35 mouse cellular contexts compared by ENCODE assay signal in the genomic region with DNA sequence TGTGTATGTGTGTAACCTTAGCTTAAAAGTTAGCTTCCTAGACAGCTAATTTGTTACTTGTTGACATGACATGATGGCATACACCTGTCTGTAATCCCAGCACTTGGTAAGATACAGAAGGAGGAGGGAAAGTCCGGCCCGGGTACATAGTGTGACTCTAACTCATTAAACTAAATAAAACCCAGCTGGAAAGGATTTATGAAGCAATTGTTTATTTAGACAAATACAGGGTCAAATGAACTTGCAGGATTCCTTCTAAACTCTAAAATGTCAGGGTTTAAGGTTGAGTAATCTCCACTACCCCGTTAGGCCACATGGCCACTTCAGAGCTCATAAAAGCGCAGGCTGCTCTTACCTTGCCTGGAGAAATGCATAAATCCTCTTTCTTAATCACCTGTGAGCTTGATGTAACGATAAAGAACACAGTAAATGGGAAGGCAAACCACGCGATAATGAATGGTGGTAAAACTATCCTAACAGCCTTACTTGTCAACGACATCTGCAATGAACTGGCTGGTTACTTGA. TPM values are rescaled to one million over a fixed set of nuclear protein-coding genes. Genes with fewer than 3 reads are reported as not detected.
A peak's percentile ranks its signal among the peaks of the same experiment; 100 is the strongest.
DNase-seq lines count a peak whose midpoint lies in the region; ATAC-seq and TF ChIP-seq lines count a peak whose summit lies in the region.
"Had no signal": no experiment of that assay in that cellular context is flagged by ENCODE, and none has a peak within 500 bp of the region (broad histone marks: within the 10 kb centered on the region; RNA-seq: fewer than 3 reads in every experiment).

No protein-coding gene starts in this region.

- peaks cover 55% of the 10 kb centered on the region for H3K36me3 ChIP-seq in kidney, postnatal 0 days (ENCODE audit: insufficient read depth, low read length)
- H3K36me3 ChIP-seq in kidney, embryonic 16.5 days (ENCODE audit: insufficient read depth, low read length), result peaks cover 47% of the 10 kb centered on the region
- peaks cover 29% of the 10 kb centered on the region for H3K36me3 ChIP-seq in lung, postnatal 0 days (ENCODE audit: insufficient read depth, low read length)

- H3K27ac ChIP-seq in kidney, postnatal 0 days, result no peak overlapping the region
- no peak overlapping the region for H3K27ac ChIP-seq in kidney, embryonic 16.5 days (ENCODE audit: low read length)
- no peak overlapping the region for H3K27ac ChIP-seq in lung, postnatal 0 days (ENCODE audit: low read length)
- H3K27ac ChIP-seq: embryonic facial prominence, embryonic 10.5 days; embryonic facial prominence, embryonic 13.5 days; forebrain, embryonic 10.5 days; forebrain, embryonic 13.5 days; heart, embryonic 15.5 days; hindbrain, embryonic 10.5 days; hindbrain, embryonic 13.5 days had no signal

- TF ChIP-seq EP300 in lung, postnatal 0 days (IDR thresholded peaks at IDR 0.05), result peak; percentile 59

- H3K9me3 ChIP-seq in kidney, postnatal 0 days (replicated peaks; ENCODE audit: low read length), result no peaks in the 10 kb centered on the region
- H3K9me3 ChIP-seq in kidney, embryonic 16.5 days (ENCODE audit: low read length), result no peaks in the 10 kb centered on the region
- no peaks in the 10 kb centered on the region for H3K9me3 ChIP-seq in lung, postnatal 0 days (ENCODE audit: low read length)
- H3K9me3 ChIP-seq: embryonic facial prominence, embryonic 10.5 days; embryonic facial prominence, embryonic 13.5 days; forebrain, embryonic 10.5 days; forebrain, embryonic 13.5 days; G1E; heart, embryonic 12.5 days; heart, embryonic 15.5 days; hindbrain, embryonic 10.5 days; hindbrain, embryonic 13.5 days had no signal

- no peak overlapping the region for H3K4me3 ChIP-seq in kidney, postnatal 0 days (replicated peaks; ENCODE audit: low read depth, low read length)
- H3K4me3 ChIP-seq in kidney, embryonic 16.5 days (ENCODE audit: low read length), result no peak overlapping the region
- H3K4me3 ChIP-seq in lung, postnatal 0 days (ENCODE audit: low read depth, low read length), result no peak overlapping the region
- no peak overlapping the region for H3K4me3 ChIP-seq in lung, adult 2 months (replicated peaks; ENCODE audit: extremely low read depth, low read depth, low read length)
- H3K4me3 ChIP-seq: embryonic facial prominence, embryonic 10.5 days; embryonic facial prominence, embryonic 13.5 days; erythroblast, embryonic 14.5 days; forebrain, embryonic 10.5 days; forebrain, embryonic 13.5 days; heart, embryonic 12.5 days; heart, embryonic 15.5 days; hindbrain, embryonic 10.5 days; hindbrain, embryonic 13.5 days had no signal

- ATAC-seq in kidney, postnatal 0 days (replicated peaks; ENCODE audit: low FRiP score, low read depth), result no peak
- no peak for ATAC-seq in kidney, embryonic 16.5 days (ENCODE audit: low FRiP score, low TSS enrichment)
- no peak for ATAC-seq in lung, postnatal 0 days
- ATAC-seq: activated CD4-positive, CD25-positive, alpha-beta regulatory T cell, adult 4 months; forebrain, embryonic 13.5 days; forebrain, embryonic 16.5 days; hindbrain, embryonic 16.5 days had no signal

- no peak for TF ChIP-seq POLR2A in lung, adult 2 months (IDR thresholded peaks at IDR 0.05; ENCODE audit: borderline replicate concordance, extremely low read depth, low read depth, low read length)

- 35% methylated on average over 8 of the region's 8 CpGs for WGBS in kidney, postnatal 0 days
- WGBS in kidney, embryonic 16.5 days, result 24% methylated on average over 8 of the region's 8 CpGs
- 67% methylated on average over 8 of the region's 8 CpGs for WGBS in lung, postnatal 0 days
- WGBS in lung, adult 2 months, result 75% methylated on average over 8 of the region's 8 CpGs

- 0 out of 2 replicates have a peak, but pooled peaks cover 7% of the 10 kb centered on the region for H3K4me1 ChIP-seq in kidney, postnatal 0 days (replicated peaks; ENCODE audit: insufficient read depth, low read length)
- peaks cover 8% of the 10 kb centered on the region for H3K4me1 ChIP-seq in kidney, embryonic 16.5 days (ENCODE audit: insufficient read depth, low read length)
- peaks cover 4% of the 10 kb centered on the region for H3K4me1 ChIP-seq in lung, postnatal 0 days (ENCODE audit: insufficient read depth, low read depth, low read length)
- no peaks in the 10 kb centered on the region for H3K4me1 ChIP-seq in lung, adult 2 months (ENCODE audit: control insufficient read depth, insufficient read depth, low read length)

- peak; percentile 49 for DNase-seq in kidney, postnatal 0 days (ENCODE audit: low spot score)
- DNase-seq in lung, postnatal 0 days (ENCODE audit: low spot score), result peak; percentile 58
- DNase-seq in lung, adult 2 months, result no peak
- DNase-seq in gonadal fat pad, adult 2 months (ENCODE audit: low read depth), result peak; percentile 62
- DNase-seq in left cerebral cortex, postnatal 4 days, result no peak
- DNase-seq: adrenal gland, adult 8-10 months; adrenal gland, postnatal 25 days; B cell, adult 2 months; cerebellum, adult 11-12 months; cerebellum, adult 8-10 months; cerebellum, postnatal 10 days; cerebellum, postnatal 36 days; embryo, embryonic 11 days; gastrocnemius, postnatal 10 days; gastrocnemius, postnatal 36 days; heart, postnatal 10 days; heart, postnatal 36 days had no signal

- H3K27me3 ChIP-seq in kidney, postnatal 0 days (ENCODE audit: insufficient read depth, low read length), result no peaks in the 10 kb centered on the region
- H3K27me3 ChIP-seq in kidney, embryonic 16.5 days (ENCODE audit: insufficient read depth, low read length), result no peaks in the 10 kb centered on the region
- no peaks in the 10 kb centered on the region for H3K27me3 ChIP-seq in lung, postnatal 0 days (replicated peaks; ENCODE audit: insufficient read depth, low read length)
- H3K27me3 ChIP-seq: CH12.LX; embryonic facial prominence, embryonic 13.5 days; forebrain, embryonic 13.5 days; heart, embryonic 12.5 days; heart, embryonic 15.5 days; hindbrain, embryonic 13.5 days had no signal

- TF ChIP-seq CTCF in kidney, postnatal 0 days (IDR thresholded peaks at IDR 0.05; ENCODE audit: low read depth), result no peak
- no peak for TF ChIP-seq CTCF in lung, postnatal 0 days (IDR thresholded peaks at IDR 0.05)
- TF ChIP-seq CTCF in lung, adult 2 months (IDR thresholded peaks at IDR 0.05; ENCODE audit: insufficient read depth, low read length), result no peak

- H3K4me2 ChIP-seq in kidney, postnatal 0 days (ENCODE audit: low read length), result no peak overlapping the region
- H3K4me2 ChIP-seq in kidney, embryonic 16.5 days (replicated peaks; ENCODE audit: low read depth, low read length), result no peak overlapping the region
- H3K4me2 ChIP-seq in lung, postnatal 0 days (replicated peaks; ENCODE audit: low read depth, low read length), result no peak overlapping the region
- H3K4me2 ChIP-seq: embryonic facial prominence, embryonic 13.5 days; forebrain, embryonic 13.5 days; heart, embryonic 12.5 days; heart, embryonic 15.5 days; hindbrain, embryonic 13.5 days had no signal

- intact Hi-C loops in left cerebral cortex, postnatal 4 days (cut with DNase I), result no loop called here

- H3K9ac ChIP-seq in kidney, postnatal 0 days (ENCODE audit: low read depth, low read length), result no peak overlapping the region
- no peak overlapping the region for H3K9ac ChIP-seq in kidney, embryonic 16.5 days (replicated peaks; ENCODE audit: low read length)
- no peak overlapping the region for H3K9ac ChIP-seq in lung, postnatal 0 days (replicated peaks; ENCODE audit: low read depth)
- H3K9ac ChIP-seq: embryonic facial prominence, embryonic 13.5 days; forebrain, embryonic 13.5 days; heart, embryonic 12.5 days; heart, embryonic 15.5 days; hindbrain, embryonic 13.5 days had no signal

RNA-seq across cellular contexts. Expression of a gene that starts 3.5 kb away (rescaled TPM):
- 80.5 TPM in 2 replicates for polyA plus RNA-seq in kidney, postnatal 0 days (2015; fragmentation: Nextera tagmentation; extraction: Ambion mirVana)
- polyA plus RNA-seq in kidney, embryonic 16.5 days (2015; fragmentation: Nextera tagmentation; extraction: Ambion mirVana), result 134 and 136 TPM in 2 replicates
- 37.1 and 39.0 TPM in 2 replicates for polyA plus RNA-seq in lung, postnatal 0 days (2015; fragmentation: Nextera tagmentation; extraction: Ambion mirVana)
- polyA plus RNA-seq in lung, adult 2 months (2012; rRNA removed), result 15.3 and 20.3 TPM in 2 replicates
- 19.4 and 25.1 TPM in 2 replicates for polyA plus RNA-seq in gonadal fat pad, adult 2 months (2012; rRNA removed)
- 10 to 100 TPM; 53.9 to 60.7 TPM for total RNA-seq in left cerebral cortex, postnatal 4 days (2021)

RNA-seq across cellular contexts. Expression of a gene that starts 3.7 kb away (rescaled TPM):
- polyA plus RNA-seq in kidney, postnatal 0 days (2015; fragmentation: Nextera tagmentation; extraction: Ambion mirVana), result 80.1 and 86.4 TPM in 2 replicates
- polyA plus RNA-seq in kidney, embryonic 16.5 days (2015; fragmentation: Nextera tagmentation; extraction: Ambion mirVana), result 58.8 TPM in 2 replicates
- 53.5 and 65.8 TPM in 2 replicates for polyA plus RNA-seq in lung, postnatal 0 days (2015; fragmentation: Nextera tagmentation; extraction: Ambion mirVana)
- 9.4 and 12.4 TPM in 2 replicates for polyA plus RNA-seq in lung, adult 2 months (2012; rRNA removed)
- polyA plus RNA-seq in gonadal fat pad, adult 2 months (2012; rRNA removed), result 22.1 and 27.3 TPM in 2 replicates
- 10 to 100 TPM; 24.5 to 31.4 TPM for total RNA-seq in left cerebral cortex, postnatal 4 days (2021)
- polyA plus RNA-seq: erythroblast, embryonic 14.5 days had no signal

RNA-seq across cellular contexts. Expression of a gene that starts 17.5 kb away (rescaled TPM):
- polyA plus RNA-seq in kidney, postnatal 0 days (2015; fragmentation: Nextera tagmentation; extraction: Ambion mirVana), result 0.43 and 0.45 TPM in 2 replicates
- polyA plus RNA-seq in kidney, embryonic 16.5 days (2015; fragmentation: Nextera tagmentation; extraction: Ambion mirVana), result 0.58 TPM in 1 of 2 replicates, not detected in the other
- not detected in 2 replicates for polyA plus RNA-seq in lung, postnatal 0 days (2015; fragmentation: Nextera tagmentation; extraction: Ambion mirVana)
- polyA plus RNA-seq in lung, adult 2 months (2012; rRNA removed), result not detected in 2 replicates
- not detected in 2 replicates for polyA plus RNA-seq in gonadal fat pad, adult 2 months (2012; rRNA removed)
- total RNA-seq in left cerebral cortex, postnatal 4 days (2021), result not detected
- total RNA-seq: adrenal gland, adult 8-10 months; adrenal gland, postnatal 25 days; CH12.LX; G1E; gastrocnemius, adult 18-20 months; gastrocnemius, postnatal 10 days; gastrocnemius, postnatal 36 days; heart, postnatal 10 days; heart, postnatal 36 days had no signal
- polyA plus RNA-seq: brain, embryonic 14.5 days; cortical plate, adult 2 months; embryonic facial prominence, embryonic 10.5 days; embryonic facial prominence, embryonic 13.5 days; erythroblast, embryonic 14.5 days; forebrain, embryonic 13.5 days; forebrain, embryonic 16.5 days; G1E had no signal

RNA-seq across cellular contexts. Expression of a gene that starts 23.7 kb away (rescaled TPM):
- polyA plus RNA-seq in kidney, postnatal 0 days (2015; fragmentation: Nextera tagmentation; extraction: Ambion mirVana), result 0.68 and 0.87 TPM in 2 replicates
- 1.4 and 1.6 TPM in 2 replicates for polyA plus RNA-seq in kidney, embryonic 16.5 days (2015; fragmentation: Nextera tagmentation; extraction: Ambion mirVana)
- 1.4 and 1.7 TPM in 2 replicates for polyA plus RNA-seq in lung, postnatal 0 days (2015; fragmentation: Nextera tagmentation; extraction: Ambion mirVana)
- 4.0 and 5.6 TPM in 2 replicates for polyA plus RNA-seq in lung, adult 2 months (2012; rRNA removed)
- polyA plus RNA-seq in gonadal fat pad, adult 2 months (2012; rRNA removed), result 0.96 and 1.0 TPM in 2 replicates
- 1 to 10 TPM; 2.8 to 3.1 TPM for total RNA-seq in left cerebral cortex, postnatal 4 days (2021)
- polyA plus RNA-seq: activated CD4-positive, CD25-positive, alpha-beta regulatory T cell, adult 4 months; erythroblast, embryonic 14.5 days; G1E had no signal

RNA-seq across cellular contexts. Expression of a gene that starts 39.1 kb away (rescaled TPM):
- 69.0 and 73.9 TPM in 2 replicates for polyA plus RNA-seq in kidney, postnatal 0 days (2015; fragmentation: Nextera tagmentation; extraction: Ambion mirVana)
- polyA plus RNA-seq in kidney, embryonic 16.5 days (2015; fragmentation: Nextera tagmentation; extraction: Ambion mirVana), result 110 and 118 TPM in 2 replicates
- 50.6 and 54.3 TPM in 2 replicates for polyA plus RNA-seq in lung, postnatal 0 days (2015; fragmentation: Nextera tagmentation; extraction: Ambion mirVana)
- polyA plus RNA-seq in lung, adult 2 months (2012; rRNA removed), result 43.9 and 50.1 TPM in 2 replicates
- polyA plus RNA-seq in gonadal fat pad, adult 2 months (2012; rRNA removed), result 50.8 and 51.2 TPM in 2 replicates
- 10 to 100 TPM; 72.3 to 75.3 TPM for total RNA-seq in left cerebral cortex, postnatal 4 days (2021)

Comparison
In these comparisons a context has a peak if more than half of its experiments do, and no peak if none do; other contexts are left out.
1. DNase-seq: peak in kidney, postnatal 0 days (single experiment), lung, postnatal 0 days (single experiment) and gonadal fat pad, adult 2 months (single experiment); none in lung, adult 2 months (single experiment) and left cerebral cortex, postnatal 4 days (single experiment).